Mouse (Mus musculus) adipocyte (in vitro differentiated cells): ENCODE measurements around the gene Msl3.
A peak's percentile ranks its signal among the peaks of the same experiment; 100 is the strongest.

Experiments used
- DNase-seq: peaks from one replicate; pipeline ENCODE4 v3.0.0-alpha.2; 2016; ENCODE audit warnings: low spot score

The Msl3 gene

DNA sequence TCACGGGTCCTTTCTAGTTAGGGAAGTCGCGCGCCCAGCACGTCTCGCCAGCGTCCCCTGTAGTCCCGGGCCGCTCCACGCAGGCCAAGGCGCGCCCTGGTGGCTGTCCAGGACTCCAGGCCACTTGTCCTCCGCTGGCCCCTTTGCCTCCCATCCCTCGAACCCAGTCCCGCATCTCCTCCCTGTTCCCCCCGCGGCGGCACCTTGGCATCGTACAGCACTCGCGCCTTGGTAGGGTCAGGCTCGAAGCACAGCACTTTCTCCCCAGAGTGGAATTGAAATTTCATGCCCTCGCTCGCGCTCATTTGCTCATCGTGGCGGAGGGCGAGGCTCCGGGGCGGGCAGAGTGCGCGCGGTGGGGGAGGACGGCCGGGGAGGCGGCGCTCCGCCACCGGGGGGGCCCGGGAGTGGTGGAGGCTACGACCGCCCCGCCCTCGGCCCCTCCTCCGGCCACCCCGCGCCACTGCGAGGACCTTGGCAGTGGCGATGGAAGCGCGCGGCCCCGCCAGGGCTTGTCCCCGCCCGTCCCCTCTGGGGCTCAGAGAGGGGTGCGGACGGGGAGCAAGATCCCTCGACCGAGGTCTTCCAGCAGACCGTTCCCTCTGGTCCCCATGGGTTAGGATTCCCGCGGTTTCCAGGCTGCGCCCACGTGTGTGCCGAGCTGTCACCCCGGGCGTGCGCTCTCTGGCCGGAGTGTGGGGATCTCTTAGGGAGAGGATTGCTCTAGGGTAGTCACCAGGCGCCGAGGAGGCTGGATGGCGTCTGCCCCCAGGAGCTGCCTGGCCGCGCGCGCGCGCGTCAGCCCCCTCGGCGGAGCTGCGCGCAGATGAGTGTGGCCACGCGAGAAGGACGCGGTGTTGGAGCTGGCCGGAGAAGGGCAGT, at the start of gene Msl3:
TSS of gene Msl3 (minus strand) at position 374 of the 882 bp plus-strand sequence.
- DNase-seq = peak; percentile 85

- peak; percentile 32 for DNase-seq
Observed at GRCm38 (mm10) chrX:168717969-168718368, 44.3 kb upstream of the Msl3 start.

DNA sequence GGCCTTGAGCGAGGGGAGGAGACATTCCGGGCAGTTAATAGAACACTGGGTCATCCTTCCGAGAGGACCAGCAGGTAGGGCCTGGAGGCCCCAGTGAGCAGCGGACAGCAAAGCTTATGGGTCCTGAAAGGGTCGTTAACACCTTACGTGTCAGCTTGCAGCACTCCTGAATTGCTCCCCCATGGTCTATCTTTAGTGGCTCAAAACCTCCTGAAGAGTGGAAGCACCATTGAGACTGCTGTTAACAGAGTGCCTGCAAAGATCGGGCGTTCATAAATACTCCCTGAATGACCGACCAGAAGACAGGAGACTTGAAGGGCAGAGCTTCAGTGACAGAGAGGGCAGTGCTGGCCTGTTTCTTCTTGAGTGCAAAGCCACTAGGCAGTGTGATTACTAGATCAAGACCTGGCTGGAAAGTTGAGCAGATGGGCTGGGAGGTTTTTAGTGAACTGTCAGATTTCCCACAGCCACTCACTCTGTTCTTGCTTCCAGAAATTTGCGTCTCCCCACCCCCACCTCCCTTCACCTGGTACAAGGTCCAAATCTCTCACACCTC, 787 bp upstream of the Msl3 start:
- no peak for DNase-seq

DNA sequence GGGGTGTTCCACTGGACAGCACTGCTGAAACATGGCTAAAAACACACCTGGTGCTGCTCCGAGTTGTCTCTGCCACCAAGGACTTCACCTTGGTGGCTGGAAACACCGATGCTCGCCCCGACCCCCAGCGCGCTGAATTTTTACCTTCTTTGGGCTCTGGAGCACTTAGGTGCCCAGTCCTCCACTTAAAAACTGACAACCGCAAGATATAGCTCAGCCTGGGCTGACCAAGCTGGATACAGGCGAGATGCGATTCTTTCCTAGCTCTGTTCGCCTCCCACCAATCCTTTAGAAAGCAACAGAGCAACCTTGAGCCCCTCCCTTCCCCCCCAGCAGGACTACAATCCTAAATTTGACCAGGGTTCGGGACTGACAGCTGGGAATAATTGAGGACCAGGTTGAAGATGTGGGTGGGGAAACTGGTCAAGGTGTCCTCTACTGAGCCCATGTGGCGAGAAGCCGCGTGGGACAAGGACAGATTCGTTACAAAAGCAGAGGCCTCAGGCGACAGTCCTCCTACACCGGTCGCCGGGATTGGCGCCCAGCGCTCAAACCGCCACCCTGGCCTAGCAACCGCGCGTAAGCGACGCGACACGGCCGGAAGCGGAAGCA, 679 bp downstream of the Msl3 start:
- DNase-seq = peak; percentile 9

DNA sequence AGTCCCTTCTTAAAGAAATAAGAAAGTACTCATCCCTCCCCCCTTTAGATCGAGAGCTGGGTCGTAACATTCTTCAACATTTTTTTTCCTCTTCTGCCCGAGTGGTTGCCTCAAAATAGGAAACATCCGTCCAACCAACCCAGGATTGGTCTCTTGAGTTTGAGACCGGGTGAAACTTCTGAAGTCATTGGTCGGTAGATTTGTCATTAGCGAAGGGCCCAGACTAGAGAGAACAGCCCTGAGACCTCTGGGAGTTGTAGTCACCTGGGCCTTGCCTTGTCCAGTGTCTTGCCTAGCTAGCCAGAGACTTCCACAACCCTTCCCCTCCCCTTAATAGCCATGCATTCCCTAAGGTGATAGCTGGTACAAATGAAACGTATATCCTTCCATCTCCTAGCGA, 1.3 kb downstream of the Msl3 start:
- peak; percentile 87 for DNase-seq

GRCm38 (mm10) chrX:168663982-168664689, 9.6 kb downstream of the Msl3 start:
- no peak for DNase-seq

- no peak for DNase-seq
Observed at GRCm38 (mm10) chrX:168660236-168660635, 13.5 kb downstream of the Msl3 start.

GRCm38 (mm10) chrX:168659803-168660202, 13.9 kb downstream of the Msl3 start:
- peak; percentile 45 for DNase-seq

DNA sequence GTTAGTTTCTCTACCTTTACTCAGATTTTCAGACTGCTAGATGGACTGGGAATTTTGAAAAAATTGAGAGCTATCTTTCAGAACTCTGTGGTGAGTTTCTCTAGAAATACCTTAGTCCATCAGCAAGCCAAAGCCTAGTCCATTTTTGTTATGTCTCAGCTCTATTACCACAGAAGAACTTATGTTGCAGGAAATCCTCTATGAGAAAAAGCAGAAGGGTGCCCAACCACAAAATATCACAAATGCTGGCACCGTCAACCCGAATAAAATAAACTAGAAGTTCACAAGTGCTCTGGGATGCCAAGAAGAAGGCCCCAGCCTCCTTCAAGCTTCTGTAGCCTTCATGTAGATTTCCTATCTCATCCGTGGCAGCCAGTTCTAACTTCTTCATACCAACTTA, 14.4 kb downstream of the Msl3 start:
- DNase-seq = no peak

DNA sequence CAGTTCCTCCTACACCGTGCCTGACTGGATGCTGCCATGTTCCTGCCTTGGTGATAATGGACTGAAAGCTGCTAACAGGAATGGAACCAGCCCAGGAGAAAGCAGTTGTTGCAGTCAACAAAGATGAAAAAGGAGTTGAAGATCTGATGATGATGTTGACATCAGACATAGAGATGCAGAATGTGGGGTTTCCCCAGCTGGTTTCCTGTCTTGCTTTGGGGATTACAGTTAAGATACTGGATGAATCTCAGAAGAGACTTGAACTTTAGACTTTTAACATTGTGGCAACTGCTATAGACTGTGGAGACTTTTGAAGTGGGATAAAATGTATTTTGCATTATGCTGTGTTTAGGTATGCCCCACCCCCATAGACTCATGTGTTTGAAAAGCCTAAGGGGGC, 15.9 kb downstream of the Msl3 start:
- no peak for DNase-seq

DNA sequence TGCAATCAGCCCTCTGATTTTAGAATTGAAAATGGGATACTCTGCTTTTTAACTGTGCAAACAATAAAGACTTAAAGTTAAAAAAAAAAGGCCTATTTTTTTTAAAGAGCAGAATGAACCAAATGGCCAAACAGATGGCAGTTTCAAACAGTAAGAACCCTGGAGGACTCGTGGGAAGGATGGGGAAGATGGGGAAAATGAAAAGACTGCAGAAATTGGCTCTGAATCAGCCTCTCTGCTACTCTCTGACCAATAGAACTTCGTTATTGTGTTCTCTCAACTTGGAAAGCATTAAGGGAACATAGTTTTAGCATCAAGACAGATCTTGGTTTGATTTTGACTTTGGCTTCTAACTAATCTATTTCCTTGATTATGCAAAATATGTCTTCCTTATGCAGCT, 24.4 kb downstream of the Msl3 start:
- no peak for DNase-seq

DNA sequence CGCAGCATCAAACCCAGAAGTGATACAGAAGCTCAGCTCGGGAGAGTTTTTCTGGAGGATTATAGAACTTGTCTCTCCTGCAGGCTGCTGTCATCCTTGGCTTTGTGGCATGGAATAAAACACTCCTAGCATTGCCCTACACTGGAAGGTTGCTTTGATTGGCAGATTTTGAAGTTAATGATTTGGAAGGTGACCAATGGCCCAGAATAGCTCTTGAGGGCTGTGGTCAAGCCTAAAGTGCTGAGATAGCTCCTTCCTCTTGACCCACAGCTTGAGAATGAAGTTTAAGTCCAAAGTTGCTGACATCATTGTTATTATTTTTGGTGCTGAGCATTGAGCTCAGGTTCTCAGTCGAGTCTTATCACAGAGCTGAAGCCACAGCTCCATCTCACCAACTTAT, 26.0 kb downstream of the Msl3 start:
- DNase-seq = no peak

- DNase-seq = peak; percentile 6
Observed at GRCm38 (mm10) chrX:168643451-168643850, 30.2 kb downstream of the Msl3 start.

DNA sequence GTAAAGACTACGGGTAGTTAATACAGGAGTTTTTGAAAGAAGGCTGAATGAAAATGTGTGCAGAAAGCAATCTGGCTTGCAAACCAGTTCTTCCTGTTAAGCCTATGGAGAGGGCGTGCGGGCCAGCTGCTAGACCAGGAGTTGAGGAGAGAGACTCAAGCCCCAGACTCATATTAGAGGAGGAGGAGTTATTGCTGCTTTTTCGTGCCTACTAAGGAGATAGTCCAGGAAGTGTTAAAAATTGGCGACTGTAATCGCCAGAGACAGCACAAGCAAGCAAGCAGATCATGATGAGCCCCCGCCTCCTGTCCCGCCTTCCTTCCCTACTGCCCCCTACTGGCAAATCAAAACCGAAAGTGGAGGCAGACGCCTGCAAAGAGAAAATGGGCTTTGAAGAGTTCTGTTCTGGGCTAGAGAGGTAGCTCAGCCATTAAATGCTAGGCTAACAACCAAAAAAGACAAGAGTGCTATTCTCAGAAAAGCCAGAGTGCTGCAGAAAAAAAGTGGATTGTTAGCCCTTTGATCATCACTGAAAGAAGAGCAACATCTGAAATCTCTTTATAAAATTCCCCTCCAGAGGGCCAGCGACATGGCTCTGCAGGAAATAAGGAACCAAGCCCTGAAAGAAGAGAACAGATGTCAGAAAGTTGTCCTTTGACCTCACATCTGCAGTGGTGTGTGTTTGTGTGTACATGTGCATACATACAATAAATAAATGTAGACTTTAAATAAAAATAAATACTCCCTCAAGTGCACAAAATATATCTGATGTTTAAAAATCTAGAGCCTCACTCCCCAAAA, 33.9 kb downstream of the Msl3 start:
- peak; percentile 75 for DNase-seq
